Mouse (Mus musculus) cerebellum, adult 18-20 months (tissue): ENCODE results near the gene Actl11.

Source experiments
- DNase-seq, 2 experiments: peaks; one replicate each; pipeline ENCODE4 v3.0.0; 2021

Gene Actl11

DNA sequence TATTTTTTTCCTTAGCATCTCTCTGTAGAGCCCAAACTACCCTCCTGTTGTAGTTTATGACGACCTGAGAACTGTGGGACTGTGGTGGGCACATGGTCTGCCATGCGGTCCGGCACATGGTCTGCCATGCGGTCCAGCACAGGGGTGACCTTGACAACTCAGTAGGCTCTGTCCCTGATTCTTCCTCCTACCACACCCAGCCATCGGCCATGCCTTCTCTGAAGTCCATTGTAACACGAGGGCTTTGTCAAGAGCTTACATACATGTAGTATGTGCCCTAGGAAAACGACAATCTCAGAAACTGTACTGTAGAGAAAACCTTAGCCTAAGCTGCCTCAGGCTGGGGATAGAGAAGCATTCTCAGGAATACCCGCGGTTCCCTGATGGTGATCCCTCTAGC is 36.4 kb downstream of the Actl11 start:
- DNase-seq = no peak

DNA sequence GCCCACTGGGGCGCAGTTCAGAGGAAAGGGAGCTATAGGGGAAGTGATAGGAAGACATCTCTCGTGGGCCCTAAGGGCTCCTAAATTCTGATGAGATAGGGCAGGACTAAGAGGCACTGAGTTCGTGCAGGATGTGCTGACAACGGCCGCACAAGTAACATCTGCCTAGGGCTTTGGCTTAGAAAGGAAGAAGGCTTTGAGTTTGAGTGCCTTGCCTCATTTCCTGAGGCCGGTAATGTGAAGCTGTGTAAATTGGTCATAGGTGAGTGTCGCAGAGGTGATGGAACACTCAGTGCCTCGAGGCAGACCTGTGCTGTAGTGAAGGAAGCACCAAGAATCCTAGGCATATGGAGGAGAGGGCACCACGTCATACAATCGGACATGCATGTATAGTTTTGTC is 38.4 kb downstream of the Actl11 start:
- DNase-seq = no peak

DNA sequence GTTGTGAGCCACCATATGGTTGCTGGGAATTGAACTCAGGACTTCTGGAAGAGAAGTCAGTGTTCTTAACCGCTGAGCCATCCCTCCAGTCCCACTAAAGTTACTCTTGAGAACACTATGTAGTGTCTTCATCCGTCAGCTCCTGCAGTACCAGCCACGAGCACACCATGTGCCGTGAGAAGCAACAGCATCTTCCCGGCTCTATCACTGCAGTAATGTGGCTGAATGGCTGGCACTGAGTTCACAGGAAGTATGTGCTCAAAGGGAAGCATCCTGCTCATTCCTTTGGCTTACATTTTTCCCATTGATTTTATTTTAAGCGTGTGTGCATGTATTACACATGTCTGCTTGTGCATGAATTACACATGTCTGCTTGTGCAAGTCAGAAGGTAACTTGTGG is 39.2 kb downstream of the Actl11 start:
- DNase-seq = no peak

DNA sequence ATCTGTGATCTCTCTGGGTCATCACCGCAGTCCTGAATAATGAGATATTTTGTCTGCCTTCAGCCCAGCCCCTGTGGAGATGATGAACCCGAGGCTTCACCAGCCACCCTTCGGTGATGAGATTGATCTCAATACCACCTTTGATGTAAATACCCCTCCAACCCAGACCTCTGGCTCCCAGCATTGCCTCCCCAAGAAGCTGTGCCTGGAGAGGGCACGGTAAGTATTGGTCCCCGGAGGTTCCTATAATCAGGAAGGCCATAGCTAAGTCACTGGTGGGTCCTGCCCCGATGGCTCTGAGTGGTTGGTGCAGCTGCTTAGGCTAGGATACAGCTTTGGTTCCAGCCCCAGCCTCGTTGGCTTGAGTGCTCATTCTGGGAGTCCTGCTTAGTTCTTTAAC is 40.3 kb downstream of the Actl11 start:
- no peak for DNase-seq

DNA sequence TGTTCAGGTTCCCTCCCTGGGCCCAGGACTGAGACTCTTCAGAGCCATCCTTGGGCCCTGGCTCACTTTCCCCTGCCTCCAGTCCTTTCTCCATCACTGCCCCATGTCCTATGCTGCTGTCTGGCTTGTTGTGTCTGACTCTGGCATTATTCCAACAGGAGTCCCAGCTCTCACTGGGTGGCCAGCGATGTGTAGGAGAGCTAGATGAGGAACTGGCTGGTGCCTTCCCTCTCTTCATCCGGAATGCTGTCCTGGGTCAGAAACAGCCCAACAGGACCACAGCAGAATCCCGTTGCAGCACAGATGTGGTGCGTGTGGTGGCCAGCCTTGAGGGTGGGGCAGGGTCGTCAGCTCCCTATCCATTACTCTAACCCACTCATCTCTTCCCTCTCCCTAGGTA is 42.0 kb downstream of the Actl11 start:
- no peak for DNase-seq

DNA sequence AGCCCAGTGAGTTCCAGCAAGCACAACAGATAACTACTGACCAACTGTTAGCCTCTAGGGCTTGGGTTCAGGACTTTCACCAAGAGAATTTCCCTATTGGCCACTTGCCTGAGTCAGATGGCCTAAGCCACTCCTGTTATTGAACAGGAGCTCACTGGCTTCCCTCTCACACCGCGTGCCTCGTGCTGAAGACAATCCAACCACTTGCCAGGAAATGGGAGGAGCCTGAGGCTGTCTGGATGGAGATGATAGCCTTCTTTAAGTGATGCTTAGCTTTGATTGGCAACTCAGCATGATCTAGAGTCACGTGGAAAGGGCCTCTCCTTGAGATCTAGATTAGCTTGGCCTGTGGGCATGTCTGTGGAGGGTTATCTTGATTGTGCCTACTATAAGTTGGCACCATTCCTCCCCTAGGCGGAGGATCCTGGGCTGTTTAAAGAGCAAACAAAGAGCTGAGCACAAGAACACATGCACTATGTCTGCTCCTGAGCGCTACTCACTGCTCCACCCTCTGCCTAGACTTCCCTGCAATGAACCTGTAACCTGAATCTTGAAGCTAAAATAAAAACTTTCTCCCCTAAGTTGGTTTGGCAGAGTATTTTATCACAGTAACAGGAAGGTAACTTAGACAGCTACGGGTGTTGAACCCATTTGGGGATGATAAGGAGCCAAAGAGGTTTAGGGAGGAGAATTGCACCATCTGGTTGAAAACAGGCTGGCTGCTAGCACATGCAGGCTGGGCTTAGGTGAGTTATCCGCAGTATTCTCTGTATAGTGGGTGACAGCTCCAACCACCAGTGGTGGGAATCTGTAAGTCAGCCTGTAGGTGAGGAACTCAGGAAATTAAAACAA is 43.6 kb downstream of the Actl11 start:
- no peak for DNase-seq

DNA sequence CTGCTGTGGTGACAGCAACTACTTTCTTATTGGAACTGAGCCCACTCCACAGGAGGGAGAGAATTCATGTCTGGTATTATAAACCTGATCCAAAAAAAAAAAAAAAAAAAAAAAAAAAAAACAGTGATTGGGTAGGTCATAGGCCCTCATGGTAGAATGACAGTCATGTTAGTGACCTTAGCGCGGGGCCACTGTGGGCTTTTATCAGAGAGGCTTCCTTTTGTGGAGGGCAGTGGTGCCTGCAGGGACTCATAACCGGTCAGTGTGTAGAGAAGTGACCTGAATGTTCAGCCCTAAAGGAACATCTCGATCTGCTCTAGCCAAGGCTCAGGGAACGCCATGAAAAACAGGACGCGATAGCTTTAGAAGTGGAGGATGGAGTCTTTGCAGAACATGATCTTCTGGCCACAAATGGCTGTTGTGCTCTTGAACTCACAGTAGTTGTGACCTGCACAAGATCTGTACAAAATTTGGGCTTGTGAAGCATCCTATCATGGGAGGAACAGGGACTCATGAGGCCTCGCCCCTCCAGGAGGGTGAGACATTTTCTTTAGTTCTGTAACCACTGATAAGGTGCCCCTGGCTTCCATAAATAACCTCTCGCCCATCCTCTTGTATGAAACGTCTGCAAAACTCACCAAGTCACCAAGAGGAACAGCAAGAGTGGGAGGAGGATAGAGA is 46.4 kb downstream of the Actl11 start:
- DNase-seq = no peak

DNA sequence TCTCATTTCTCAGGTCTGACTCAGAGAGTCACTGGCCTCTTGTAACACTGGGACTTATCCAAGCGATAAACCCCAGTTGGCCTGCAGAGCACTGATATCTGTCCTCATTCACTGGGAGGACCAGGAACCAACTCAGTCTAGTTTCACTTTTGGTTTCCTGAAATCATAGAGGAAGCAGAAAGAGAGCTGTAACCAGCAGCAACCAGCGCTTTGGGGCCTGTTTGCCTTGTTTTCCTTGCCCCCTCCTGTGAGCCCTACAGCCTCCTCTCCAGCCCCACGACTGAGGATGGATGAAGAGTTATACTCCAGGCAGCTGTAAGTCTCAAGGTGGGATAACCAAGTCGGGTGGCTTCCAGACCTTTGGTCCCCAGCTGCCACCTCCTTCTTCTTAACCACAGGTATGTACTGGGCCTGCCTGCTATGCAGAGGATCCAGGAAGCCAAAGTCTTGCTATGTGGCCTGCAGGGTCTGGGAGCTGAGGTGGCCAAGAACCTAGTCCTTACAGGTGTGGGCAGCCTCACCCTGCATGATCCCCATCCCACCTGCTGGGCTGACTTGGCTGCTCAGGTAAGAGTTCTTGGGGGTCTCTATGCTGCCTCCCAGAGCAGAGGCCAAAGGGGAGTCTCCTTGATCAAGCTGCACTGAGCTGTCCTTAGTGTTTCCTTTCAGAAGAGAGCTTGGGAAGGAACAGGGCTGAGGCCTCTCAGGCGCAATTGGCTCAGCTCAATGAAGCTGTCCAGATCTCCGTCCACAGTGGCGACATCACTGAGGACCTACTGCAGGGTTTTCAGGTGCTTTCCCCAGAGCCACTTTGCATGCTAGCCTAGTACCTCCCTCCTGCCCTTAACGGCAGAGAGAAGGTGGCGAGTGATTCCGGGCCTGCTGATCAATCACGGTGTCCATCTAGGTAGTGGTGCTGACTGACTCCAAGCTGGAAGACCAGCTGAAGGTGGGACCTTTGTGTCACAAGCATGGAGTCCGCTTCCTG is 47.4 kb downstream of the Actl11 start, which contains the start of gene Uba7:
TSS of gene Uba7 (plus strand) at position 107 of the 988 bp plus-strand sequence.
- no peak for DNase-seq

DNA sequence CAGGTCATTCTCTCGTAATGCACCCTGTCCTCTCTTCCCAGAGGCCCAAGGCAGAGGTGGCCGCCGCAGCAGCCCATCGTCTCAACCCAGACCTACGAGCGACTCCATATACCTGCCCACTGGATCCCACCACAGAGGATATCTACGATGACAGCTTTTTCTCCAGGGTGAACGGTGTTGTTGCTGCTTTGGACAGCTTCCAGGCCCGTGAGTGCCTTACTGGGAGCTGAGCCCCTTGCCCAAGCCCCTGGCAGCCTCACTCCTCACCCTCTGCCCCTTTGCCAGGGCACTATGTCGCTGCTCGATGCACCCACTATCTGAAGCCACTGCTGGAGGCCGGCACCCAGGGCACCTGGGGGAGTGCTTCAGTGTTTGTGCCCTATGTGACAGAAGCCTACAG is 50.5 kb downstream of the Actl11 start:
- no peak for DNase-seq
